Mouse (Mus musculus): ENCODE results near the gene Emc3. TPM values are rescaled to one million over a fixed set of nuclear protein-coding genes. Genes with fewer than 3 reads are reported as not detected.
A peak's percentile ranks its signal among the peaks of the same experiment; 100 is the strongest.

Emc3 gene
- polyA plus RNA-seq, 1 experiment from 2014 or later, result 106 TPM

DNA sequence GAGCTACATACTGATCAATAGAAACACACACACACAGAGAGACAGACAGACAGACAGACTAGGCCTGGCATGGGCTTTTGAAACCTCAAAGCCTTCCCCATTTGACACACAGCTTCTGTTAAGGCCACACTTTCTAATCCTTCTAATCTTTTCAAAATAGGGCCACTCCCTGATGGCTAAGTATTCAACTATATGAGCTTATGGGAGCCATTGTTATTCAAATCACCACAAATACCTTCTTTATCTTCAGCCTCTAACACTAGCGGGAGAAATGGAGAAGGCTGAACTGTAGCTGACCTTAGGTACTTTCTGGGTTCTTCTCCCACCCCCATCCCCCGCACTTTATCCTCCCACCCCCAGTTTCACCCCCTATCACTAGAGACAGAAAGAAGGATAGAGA is 28.7 kb downstream of the Emc3 start:
- H3K9ac ChIP-seq (replicated peaks; ENCODE audit: low read depth, low read length), result no peak overlapping the region
- no peaks in the 10 kb centered on the region for H3K9me3 ChIP-seq (ENCODE audit: control insufficient read depth, low read length)
- no peak for ATAC-seq
- H3K4me1 ChIP-seq (replicated peaks; ENCODE audit: control insufficient read depth, insufficient read depth, low read length), result peaks cover 11% of the 10 kb centered on the region; the same call in 1 of the 2 replicates
- WGBS, result 25% methylated on average over 2 of the region's 2 CpGs
- H3K27me3 ChIP-seq (replicated peaks; ENCODE audit: control insufficient read depth, insufficient read depth, low read length), result no peaks in the 10 kb centered on the region
- no peak overlapping the region for H3K4me2 ChIP-seq (ENCODE audit: low read length)
- H3K4me3 ChIP-seq (replicated peaks; ENCODE audit: low read length), result no peak overlapping the region
- H3K27ac ChIP-seq (ENCODE audit: low read length), result no peak overlapping the region
- H3K36me3 ChIP-seq (ENCODE audit: control insufficient read depth, insufficient read depth), result no peaks in the 10 kb centered on the region

DNA sequence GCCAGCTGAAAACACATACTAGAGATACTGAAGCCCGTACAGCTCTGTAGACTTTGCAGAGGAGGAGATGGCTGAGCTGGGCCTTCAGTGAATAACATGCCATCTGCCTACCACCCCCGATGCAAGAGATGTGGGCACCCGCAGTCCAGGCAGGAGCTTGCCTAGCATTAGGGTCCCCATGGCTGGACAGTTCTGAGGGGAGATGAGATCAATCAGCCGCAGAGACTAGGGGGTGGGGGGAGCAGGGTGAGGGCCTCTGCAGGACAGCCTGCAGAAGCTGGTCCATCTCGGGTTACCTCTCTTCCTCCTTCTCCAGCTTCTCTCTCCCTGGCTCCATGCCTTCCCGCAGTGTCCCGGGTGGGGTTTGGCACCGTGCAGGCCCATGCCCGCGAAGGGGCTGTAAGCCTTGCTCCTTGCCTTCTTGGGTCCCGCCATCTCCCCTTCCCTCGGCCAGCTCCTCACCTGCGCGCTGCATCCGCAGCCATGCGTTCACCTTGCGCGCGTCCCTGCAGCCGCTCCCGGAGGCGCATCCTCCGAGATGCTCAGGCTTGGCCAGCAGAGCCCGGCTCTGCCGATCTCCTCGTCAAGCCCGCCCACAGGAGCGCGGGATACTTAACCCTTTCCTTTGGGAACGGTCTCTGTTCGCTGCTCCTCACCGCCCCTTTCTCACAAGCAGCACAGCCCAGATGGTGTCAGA is 29.9 kb downstream of the Emc3 start, which contains the start of gene Prrt3:
Gene Prrt3, minus strand, starts transcription at position 544 of the 697 bp plus-strand sequence.
- H3K27me3 ChIP-seq (replicated peaks; ENCODE audit: control insufficient read depth, insufficient read depth, low read length), result no peaks in the 10 kb centered on the region
- H3K27ac ChIP-seq (ENCODE audit: low read length), result no peak within 1 kb of the TSS
- WGBS, result 2% methylated on average over 30 of the region's 32 CpGs
- peak; percentile 91 for ATAC-seq
- peak within 1 kb of the TSS; percentile 72 for H3K9ac ChIP-seq (replicated peaks; ENCODE audit: low read depth, low read length)
- H3K9me3 ChIP-seq (ENCODE audit: control insufficient read depth, low read length), result no peaks in the 10 kb centered on the region
- peak within 1 kb of the TSS; percentile 64 for H3K4me3 ChIP-seq (replicated peaks; ENCODE audit: low read length)
- peak within 1 kb of the TSS; percentile 58 for H3K4me2 ChIP-seq (ENCODE audit: low read length)
- H3K36me3 ChIP-seq (ENCODE audit: control insufficient read depth, insufficient read depth), result no peaks in the 10 kb centered on the region
- peaks cover 11% of the 10 kb centered on the region; the same call in 1 of the 2 replicates for H3K4me1 ChIP-seq (replicated peaks; ENCODE audit: control insufficient read depth, insufficient read depth, low read length)

DNA sequence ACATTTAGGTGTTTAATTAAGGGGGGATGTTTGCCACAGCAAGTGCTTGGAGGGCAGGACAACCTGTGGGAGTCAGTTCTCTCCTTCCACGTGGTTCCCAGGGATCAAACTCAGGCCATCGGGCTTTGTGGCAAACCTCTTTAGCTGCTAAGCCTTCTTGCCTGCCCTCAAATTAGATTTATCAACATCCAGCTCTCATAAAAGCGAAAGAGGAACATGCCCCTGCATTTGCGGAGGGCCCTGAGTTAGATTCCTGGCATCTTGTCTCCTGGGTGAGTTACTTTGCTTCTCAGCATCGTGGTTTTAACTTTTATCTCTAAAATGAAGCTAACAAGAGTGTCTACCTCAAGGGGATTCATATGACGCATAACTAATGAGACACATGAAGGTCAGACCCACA is 32.1 kb downstream of the Emc3 start:
- no peak for ATAC-seq
- 84% methylated on average over 6 of the region's 6 CpGs for whole genome bisulfite sequencing

DNA sequence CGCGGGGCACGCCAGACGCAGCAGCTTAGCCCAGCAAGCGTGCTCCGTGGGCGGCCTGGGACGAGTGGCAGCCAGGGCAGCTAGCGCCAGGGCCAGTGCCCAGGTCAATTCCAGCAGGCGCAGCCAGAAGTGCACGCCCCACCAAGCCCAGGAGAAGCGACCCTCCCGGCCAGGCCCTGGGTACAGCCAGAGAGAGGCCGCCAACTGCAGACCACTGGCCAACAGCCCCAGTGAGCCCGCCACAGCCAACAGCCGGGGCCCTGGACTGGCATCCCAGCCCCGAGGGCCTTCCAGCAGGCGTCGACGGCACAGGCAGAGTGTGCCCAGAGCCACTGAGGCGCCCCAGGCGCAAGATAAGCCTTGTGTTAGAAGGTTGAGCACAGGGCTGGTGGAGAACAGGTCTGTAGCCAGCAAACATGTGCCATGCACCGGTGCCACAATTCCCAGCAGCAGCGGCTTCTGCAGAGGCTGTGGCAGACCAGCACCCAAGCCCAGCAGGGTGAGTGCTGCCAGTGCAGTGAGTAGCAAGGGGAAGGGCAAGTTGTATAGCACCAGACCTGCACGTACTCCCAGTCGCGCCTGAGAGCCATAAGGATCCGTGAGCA is 36.3 kb downstream of the Emc3 start:
- no peaks in the 10 kb centered on the region for H3K9me3 ChIP-seq (ENCODE audit: control insufficient read depth, low read length)
- 68% methylated on average over 28 of the region's 28 CpGs for WGBS
- peak overlapping the region; percentile 61 for H3K4me2 ChIP-seq (ENCODE audit: low read length)
- H3K36me3 ChIP-seq (ENCODE audit: control insufficient read depth, insufficient read depth), result peaks cover 5% of the 10 kb centered on the region; the same call in 1 of the 2 replicates
- peak overlapping the region; percentile 39; the same call in 1 of the 2 replicates for H3K4me3 ChIP-seq (replicated peaks; ENCODE audit: low read length)
- H3K27me3 ChIP-seq (replicated peaks; ENCODE audit: control insufficient read depth, insufficient read depth, low read length), result 0 out of 2 replicates have a peak, but pooled peaks cover 2% of the 10 kb centered on the region
- no peak for ATAC-seq
- H3K27ac ChIP-seq (ENCODE audit: low read length), result no peak overlapping the region
- H3K9ac ChIP-seq (replicated peaks; ENCODE audit: low read depth, low read length), result peak overlapping the region; percentile 48; the same call in 1 of the 2 replicates
- H3K4me1 ChIP-seq (replicated peaks; ENCODE audit: control insufficient read depth, insufficient read depth, low read length), result peaks cover 8% of the 10 kb centered on the region

More for the DNA sequence above, 32.1 kb downstream of the Emc3 start:
- H3K27me3 ChIP-seq (replicated peaks; ENCODE audit: control insufficient read depth, insufficient read depth, low read length), result 0 out of 2 replicates have a peak, but pooled peaks cover 2% of the 10 kb centered on the region
- no peak overlapping the region for H3K4me3 ChIP-seq (replicated peaks; ENCODE audit: low read length)
- no peak overlapping the region for H3K27ac ChIP-seq (ENCODE audit: low read length)
- H3K4me1 ChIP-seq (replicated peaks; ENCODE audit: control insufficient read depth, insufficient read depth, low read length), result peaks cover 17% of the 10 kb centered on the region
- no peaks in the 10 kb centered on the region for H3K9me3 ChIP-seq (ENCODE audit: control insufficient read depth, low read length)
- H3K36me3 ChIP-seq (ENCODE audit: control insufficient read depth, insufficient read depth), result no peaks in the 10 kb centered on the region
- no peak overlapping the region for H3K4me2 ChIP-seq (ENCODE audit: low read length)
- no peak overlapping the region for H3K9ac ChIP-seq (replicated peaks; ENCODE audit: low read depth, low read length)

DNA sequence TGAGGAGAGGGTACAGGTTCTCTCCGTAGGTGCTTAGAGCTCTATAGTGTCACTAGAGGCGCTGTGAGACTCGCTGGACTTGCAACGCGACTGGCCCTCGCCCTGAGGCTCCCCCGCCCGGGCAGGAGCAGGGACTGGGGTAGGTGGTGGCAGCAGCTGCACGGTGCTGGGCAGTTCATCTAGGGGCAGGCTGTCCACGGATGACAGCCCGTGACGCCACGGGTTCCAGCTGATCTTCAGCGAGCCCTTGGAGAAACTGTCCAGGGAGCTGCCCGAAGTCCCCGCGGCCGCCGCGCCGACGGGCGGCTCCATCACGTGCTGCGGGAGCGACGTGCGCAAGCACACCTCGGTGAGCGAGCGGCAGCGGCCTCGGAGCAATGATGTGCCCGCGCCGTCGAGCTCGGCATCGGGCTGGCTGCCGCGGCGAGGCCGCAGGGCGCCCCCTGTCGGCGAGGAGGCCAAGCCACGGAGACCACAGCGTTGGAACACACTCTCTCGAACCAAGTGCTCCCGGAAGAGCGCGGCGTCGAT is 37.1 kb downstream of the Emc3 start:
- 2% methylated on average over 54 of the region's 54 CpGs for WGBS
- H3K27ac ChIP-seq (ENCODE audit: low read length), result no peak overlapping the region
- H3K9ac ChIP-seq (replicated peaks; ENCODE audit: low read depth, low read length), result peak overlapping the region; percentile 48

DNA sequence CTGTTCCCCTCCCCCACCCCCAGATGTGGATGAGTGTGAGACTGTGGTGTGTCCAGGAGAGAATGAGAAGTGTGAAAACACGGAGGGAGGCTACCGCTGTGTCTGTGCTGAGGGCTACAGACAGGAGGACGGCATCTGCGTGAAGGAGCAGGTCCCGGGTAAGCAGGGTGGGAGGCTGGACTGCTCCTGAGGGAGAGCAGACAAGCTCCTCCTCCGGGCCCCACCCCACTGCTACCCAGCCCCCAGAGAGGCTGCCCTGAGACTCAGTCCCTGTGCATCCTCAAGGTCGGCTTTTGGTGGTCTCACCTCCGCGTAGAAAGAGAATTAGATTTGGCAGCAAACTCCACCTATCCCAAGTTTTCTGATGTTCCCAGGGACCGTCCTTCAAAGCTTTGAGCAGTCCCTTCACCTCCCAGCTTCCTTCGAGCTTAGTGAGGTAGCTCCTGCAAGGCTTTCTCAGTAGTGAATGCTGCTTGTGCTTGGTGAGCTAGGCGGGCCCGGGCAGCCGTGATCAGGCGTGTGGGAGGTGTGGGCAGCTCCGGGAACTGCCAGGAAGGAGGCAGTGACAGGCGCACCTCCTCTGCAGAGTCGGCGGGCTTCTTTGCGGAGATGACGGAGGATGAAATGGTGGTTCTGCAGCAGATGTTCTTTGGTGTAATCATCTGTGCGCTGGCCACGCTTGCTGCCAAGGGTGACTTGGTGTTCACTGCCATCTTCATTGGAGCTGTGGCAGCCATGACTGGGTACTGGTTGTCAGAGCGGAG is 39.2 kb downstream of the Emc3 start:
- no peak overlapping the region for H3K4me2 ChIP-seq (ENCODE audit: low read length)
- H3K4me1 ChIP-seq (replicated peaks; ENCODE audit: control insufficient read depth, insufficient read depth, low read length), result peaks cover 8% of the 10 kb centered on the region
- no peak overlapping the region for H3K27ac ChIP-seq (ENCODE audit: low read length)
- H3K27me3 ChIP-seq (replicated peaks; ENCODE audit: control insufficient read depth, insufficient read depth, low read length), result 0 out of 2 replicates have a peak, but pooled peaks cover 2% of the 10 kb centered on the region
- ATAC-seq, result no peak
- H3K4me3 ChIP-seq (replicated peaks; ENCODE audit: low read length), result no peak overlapping the region
- peaks cover 13% of the 10 kb centered on the region for H3K36me3 ChIP-seq (ENCODE audit: control insufficient read depth, insufficient read depth)
- no peak overlapping the region for H3K9ac ChIP-seq (replicated peaks; ENCODE audit: low read depth, low read length)
- 77% methylated on average over 24 of the region's 24 CpGs for WGBS
- H3K9me3 ChIP-seq (ENCODE audit: control insufficient read depth, low read length), result no peaks in the 10 kb centered on the region

More for the DNA sequence above, 37.1 kb downstream of the Emc3 start:
- peak overlapping the region; percentile 39 for H3K4me3 ChIP-seq (replicated peaks; ENCODE audit: low read length)
- H3K4me1 ChIP-seq (replicated peaks; ENCODE audit: control insufficient read depth, insufficient read depth, low read length), result peaks cover 8% of the 10 kb centered on the region
- ATAC-seq, result peak; percentile 77
- peak overlapping the region; percentile 61 for H3K4me2 ChIP-seq (ENCODE audit: low read length)
- peaks cover 12% of the 10 kb centered on the region for H3K36me3 ChIP-seq (ENCODE audit: control insufficient read depth, insufficient read depth)
- 0 out of 2 replicates have a peak, but pooled peaks cover 2% of the 10 kb centered on the region for H3K27me3 ChIP-seq (replicated peaks; ENCODE audit: control insufficient read depth, insufficient read depth, low read length)
- no peaks in the 10 kb centered on the region for H3K9me3 ChIP-seq (ENCODE audit: control insufficient read depth, low read length)

DNA sequence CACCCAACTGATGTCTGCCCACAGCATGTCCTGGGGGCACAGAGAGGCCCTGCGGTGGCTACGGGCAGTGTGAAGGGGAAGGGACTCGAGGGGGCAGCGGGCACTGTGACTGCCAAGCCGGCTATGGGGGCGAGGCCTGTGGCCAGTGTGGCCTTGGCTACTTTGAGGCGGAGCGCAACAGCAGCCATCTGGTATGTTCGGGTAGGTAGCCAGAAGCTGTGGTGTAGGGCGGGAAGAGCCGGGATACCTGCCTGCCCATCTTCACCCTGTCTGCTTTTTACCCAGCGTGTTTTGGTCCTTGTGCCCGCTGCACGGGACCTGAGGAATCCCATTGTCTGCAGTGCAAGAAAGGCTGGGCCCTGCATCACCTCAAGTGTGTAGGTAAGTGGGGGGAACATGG is 42.0 kb downstream of the Emc3 start:
- no peak for ATAC-seq
- 93% methylated on average over 14 of the region's 14 CpGs for WGBS
- no peak overlapping the region for H3K27ac ChIP-seq (ENCODE audit: low read length)
- H3K27me3 ChIP-seq (replicated peaks; ENCODE audit: control insufficient read depth, insufficient read depth, low read length), result no peaks in the 10 kb centered on the region
- peaks cover 12% of the 10 kb centered on the region for H3K4me1 ChIP-seq (replicated peaks; ENCODE audit: control insufficient read depth, insufficient read depth, low read length)
- peaks cover 13% of the 10 kb centered on the region for H3K36me3 ChIP-seq (ENCODE audit: control insufficient read depth, insufficient read depth)
- H3K4me2 ChIP-seq (ENCODE audit: low read length), result no peak overlapping the region
- H3K4me3 ChIP-seq (replicated peaks; ENCODE audit: low read length), result no peak overlapping the region
- no peaks in the 10 kb centered on the region for H3K9me3 ChIP-seq (ENCODE audit: control insufficient read depth, low read length)
- H3K9ac ChIP-seq (replicated peaks; ENCODE audit: low read depth, low read length), result no peak overlapping the region

DNA sequence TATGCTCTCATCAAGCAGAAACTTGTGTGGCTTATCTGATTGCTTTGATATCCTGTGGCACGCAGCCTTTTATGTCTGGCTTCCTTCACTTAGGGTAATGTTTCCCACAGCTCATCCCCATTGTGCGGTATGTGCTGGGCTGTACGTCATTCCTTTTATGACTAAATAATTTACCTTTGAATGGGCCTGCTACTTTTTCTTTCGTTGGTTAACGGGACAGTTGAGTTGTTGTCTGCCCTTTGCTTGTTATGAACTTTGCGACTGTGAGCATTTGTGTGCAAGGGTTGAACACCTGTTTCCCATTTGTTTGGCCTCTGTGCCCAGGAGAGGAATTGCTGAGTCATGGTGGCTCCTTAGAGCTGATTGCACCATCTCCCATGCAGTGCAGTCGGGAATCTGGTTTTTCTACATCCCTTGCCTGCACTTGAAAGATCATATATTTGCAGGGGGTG is 44.3 kb downstream of the Emc3 start:
- Histone ChIP-seq H3K4me2 (ENCODE audit: low read length) (no peak overlapping the region), H3K36me3 (ENCODE audit: control insufficient read depth, insufficient read depth) (peaks cover 13% of the 10 kb centered on the region), H3K9me3 (ENCODE audit: control insufficient read depth, low read length) (no peaks in the 10 kb centered on the region), H3K9ac (replicated peaks; ENCODE audit: low read depth, low read length) (no peak overlapping the region), H3K27ac (ENCODE audit: low read length) (no peak overlapping the region), H3K27me3 (replicated peaks; ENCODE audit: control insufficient read depth, insufficient read depth, low read length) (no peaks in the 10 kb centered on the region), H3K4me3 (replicated peaks; ENCODE audit: low read length) (no peak overlapping the region), H3K4me1 (replicated peaks; ENCODE audit: control insufficient read depth, insufficient read depth, low read length) (peaks cover 22% of the 10 kb centered on the region)
- no peak for ATAC-seq
- 52% methylated on average over 7 of the region's 7 CpGs for WGBS

DNA sequence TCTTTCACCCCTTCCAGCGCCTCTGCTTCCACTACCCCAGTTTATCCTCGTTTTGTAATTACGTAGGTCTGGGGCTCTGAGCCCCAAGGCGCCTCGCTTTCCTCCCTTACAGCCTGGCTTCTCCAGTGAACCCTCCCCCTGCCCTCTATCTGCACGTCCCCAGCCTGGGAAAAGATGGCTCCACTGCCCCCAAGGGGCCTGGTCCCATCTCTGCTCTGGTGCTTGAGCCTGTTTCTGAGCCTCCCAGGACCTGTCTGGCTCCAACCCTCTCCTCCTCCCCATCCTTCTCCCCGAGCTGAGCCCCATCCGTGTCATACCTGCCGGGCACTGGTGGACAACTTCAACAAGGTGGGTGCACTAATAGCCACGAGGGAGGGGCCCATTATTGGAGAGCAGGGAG is 47.7 kb downstream of the Emc3 start:
- WGBS, result 7% methylated on average over 10 of the region's 10 CpGs
- H3K4me2 ChIP-seq (ENCODE audit: low read length), result peak overlapping the region; percentile 73
- H3K36me3 ChIP-seq (ENCODE audit: control insufficient read depth, insufficient read depth), result no peaks in the 10 kb centered on the region
- H3K9me3 ChIP-seq (ENCODE audit: control insufficient read depth, low read length), result no peaks in the 10 kb centered on the region
- H3K27ac ChIP-seq (ENCODE audit: low read length), result peak overlapping the region; percentile 67
- H3K4me1 ChIP-seq (replicated peaks; ENCODE audit: control insufficient read depth, insufficient read depth, low read length), result peaks cover 24% of the 10 kb centered on the region
- ATAC-seq, result peak; percentile 53
- H3K4me3 ChIP-seq (replicated peaks; ENCODE audit: low read length), result peak overlapping the region; percentile 70
- no peaks in the 10 kb centered on the region for H3K27me3 ChIP-seq (replicated peaks; ENCODE audit: control insufficient read depth, insufficient read depth, low read length)
- H3K9ac ChIP-seq (replicated peaks; ENCODE audit: low read depth, low read length), result peak overlapping the region; percentile 76

Measured in forebrain, embryonic 16.5 days (tissue).